In the genomic region with DNA sequence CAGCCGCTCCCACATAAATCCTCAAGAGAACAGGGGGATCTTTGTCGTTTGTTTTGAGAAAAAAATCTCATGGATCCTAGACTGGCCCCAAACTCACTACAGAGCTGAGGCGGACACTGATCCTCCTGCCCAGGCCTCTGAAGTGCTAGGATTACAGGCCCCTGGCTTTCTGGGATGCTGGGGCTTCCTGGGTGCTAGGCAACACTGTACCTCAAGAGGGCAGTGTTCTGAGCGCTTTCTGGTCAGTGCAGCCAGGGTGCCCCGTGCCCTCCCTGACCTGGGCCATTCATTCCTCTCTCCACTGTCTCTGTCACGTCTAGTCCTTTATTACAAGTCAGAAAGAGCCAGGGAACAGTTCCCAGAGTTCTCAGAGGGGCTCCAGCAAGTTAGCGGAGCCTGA, we compare ENCODE assay signal across 8 mouse cellular contexts. TPM values are rescaled to one million over a fixed set of nuclear protein-coding genes. Genes with fewer than 3 reads are reported as not detected.
DNase-seq lines count a peak whose midpoint lies in the region; TF ChIP-seq lines count a peak whose summit lies in the region.

No protein-coding gene starts in this region.

- H3K4me3 ChIP-seq in layer of hippocampus, adult 2 months, result no peak overlapping the region

- TF ChIP-seq POLR2A in brain, embryonic 14.5 days (IDR thresholded peaks at IDR 0.05; ENCODE audit: borderline replicate concordance, extremely low read depth, insufficient read depth, insufficient read length, poor library complexity, severe bottlenecking), result no peak

- no peak for DNase-seq in layer of hippocampus, adult 2 months (ENCODE audit: low spot score in 2 of 2)
- no peak for DNase-seq in layer of hippocampus, adult 8-10 months (ENCODE audit: low spot score in 2 of 2)
- DNase-seq in brain, embryonic 14.5 days (ENCODE audit: low read depth), result peak; percentile 50
- peak; percentile 77 for DNase-seq in embryo, embryonic 11 days
- DNase-seq in kidney, postnatal 14 days, result peak; percentile 61
- DNase-seq in naive thymus-derived CD4-positive, alpha-beta T cell, adult 2 months (ENCODE audit: low read depth), result peak; percentile 68
- no peak for DNase-seq in layer of hippocampus, postnatal 14 days (ENCODE audit: low spot score in 2 of 2)
- DNase-seq in left cerebral cortex, adult 11 months (ENCODE audit: low spot score), result no peak

- peak; percentile 93 for TF ChIP-seq CTCF in layer of hippocampus, adult 2 months (conservative IDR thresholded peaks at IDR 0.05)
- peak; percentile 79 for TF ChIP-seq CTCF in brain, embryonic 14.5 days (IDR thresholded peaks at IDR 0.05; ENCODE audit: borderline replicate concordance, extremely low read depth, insufficient read depth, insufficient read length)

- H3K27ac ChIP-seq in layer of hippocampus, adult 2 months, result no peak overlapping the region

RNA-seq across cellular contexts. Expression of gene Pik3cd, which starts 9.6 kb away (rescaled TPM):
- 10 to 100 TPM; 19.6 to 23.5 TPM for total RNA-seq in layer of hippocampus, adult 2 months (2021)
- total RNA-seq in layer of hippocampus, adult 8-10 months (2022), result 10 to 100 TPM; 26.7 to 30.2 (median 28.4) TPM
- polyA plus RNA-seq in brain, embryonic 14.5 days (2012; rRNA removed), result 14.5 and 22.4 TPM in 2 replicates
- 10 to 100 TPM; 25.2 to 27.7 TPM for total RNA-seq in layer of hippocampus, postnatal 14 days (2021)

RNA-seq across cellular contexts. Expression of gene Tmem201, which starts 25.9 kb away (rescaled TPM):
- total RNA-seq in layer of hippocampus, adult 2 months (2021), result 10 to 100 TPM; 69.7 to 78.3 TPM
- total RNA-seq in layer of hippocampus, adult 8-10 months (2022), result 10 to 100 TPM; 63.5 to 75.6 (median 74.5) TPM
- polyA plus RNA-seq in brain, embryonic 14.5 days (2012; rRNA removed), result 67.6 and 74.0 TPM in 2 replicates
- total RNA-seq in layer of hippocampus, postnatal 14 days (2021), result 10 to 100 TPM; 64.8 to 69.1 TPM

Comparison
In these comparisons a context has a peak if more than half of its experiments do, and no peak if none do; other contexts are left out.
1. DNase-seq: peak in brain, embryonic 14.5 days (single experiment), embryo, embryonic 11 days (single experiment), kidney, postnatal 14 days (single experiment) and naive thymus-derived CD4-positive, alpha-beta T cell, adult 2 months (single experiment); none in layer of hippocampus, adult 2 months (0 of 2), layer of hippocampus, adult 8-10 months (0 of 2), layer of hippocampus, postnatal 14 days (0 of 2) and left cerebral cortex, adult 11 months (single experiment).